Mouse (Mus musculus): ENCODE measurements at regions not wholly inside any gene's neighbourhood (a gene's known extent, or its start where the extent isn't known, plus 50 kb on each side); places are given as distances from the start of the nearest gene placed in this dataset.
"Not testable (repeated sequence)": the region's sequence is repeated elsewhere in the genome, so short reads cannot be mapped to it uniquely, and the experiment has no call there.

DNA sequence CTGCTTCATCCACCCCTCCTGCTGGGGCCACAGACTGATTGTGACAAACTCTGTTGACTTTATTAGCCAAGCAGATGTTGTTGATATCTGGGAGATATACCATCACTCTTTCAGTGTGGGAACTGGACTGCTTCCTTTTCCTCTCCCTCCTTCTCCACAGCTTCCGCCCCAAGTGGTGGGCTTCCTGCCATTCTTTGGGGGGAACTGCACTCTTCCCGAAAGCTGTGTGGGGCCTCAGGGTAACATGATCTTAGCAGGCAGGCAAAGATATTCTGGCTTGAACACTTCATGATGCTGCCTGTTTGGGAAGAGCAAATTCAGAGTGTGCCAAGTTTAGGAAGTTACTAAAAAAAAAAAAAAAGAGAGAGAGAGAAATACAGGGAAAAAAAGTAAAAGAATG is 267.1 kb upstream of the Maf start:
- in situ Hi-C loops (cut with MboI; ENCODE audit: low sequenced_read_pairs in 2 of 2, unreplicated experiment in 2 of 2), result no loop called here
- no peak for DNase-seq (ENCODE audit: low read depth, low spot score)
- Histone ChIP-seq H3K27ac (ENCODE audit: insufficient read depth, low read depth, low read length, poor library complexity, severe bottlenecking) (no peak overlapping the region), H3K9me3 (ENCODE audit: control insufficient read depth, insufficient read depth, low read depth, low read length) (no peaks in the 10 kb centered on the region), H3K4me1 (ENCODE audit: control insufficient read depth in 2 of 2, insufficient read depth in 2 of 2, low read length in 2 of 2, poor library complexity in 1 of 2) (no peaks in the 10 kb centered on the region), H3K4me3 (ENCODE audit: insufficient read depth in 1 of 2, low read depth in 1 of 2, low read length in 2 of 2, poor library complexity in 1 of 2, severe bottlenecking in 1 of 2) (no peak overlapping the region), H3K9ac (ENCODE audit: insufficient read depth, low read depth, low read length, poor library complexity, severe bottlenecking) (no peak overlapping the region), H3K36me3 (ENCODE audit: control insufficient read depth, insufficient read depth, low read length, poor library complexity, severe bottlenecking) (no peaks in the 10 kb centered on the region)
- TF ChIP-seq ZC3H11A (IDR thresholded peaks at IDR 0.05; ENCODE audit: borderline replicate concordance, low read depth, low read length), result no peak
- no peak for TF ChIP-seq MAFK (IDR thresholded peaks at IDR 0.05; ENCODE audit: insufficient read depth, low read depth, low read length)
- no peak for TF ChIP-seq HCFC1 (IDR thresholded peaks at IDR 0.05; ENCODE audit: borderline replicate concordance, insufficient read depth, low read length)
- TF ChIP-seq ZNF384 (IDR thresholded peaks at IDR 0.05; ENCODE audit: low read depth, low read length), result no peak
- TF ChIP-seq CHD2 (IDR thresholded peaks at IDR 0.05; ENCODE audit: low read depth, low read length), result no peak

DNA sequence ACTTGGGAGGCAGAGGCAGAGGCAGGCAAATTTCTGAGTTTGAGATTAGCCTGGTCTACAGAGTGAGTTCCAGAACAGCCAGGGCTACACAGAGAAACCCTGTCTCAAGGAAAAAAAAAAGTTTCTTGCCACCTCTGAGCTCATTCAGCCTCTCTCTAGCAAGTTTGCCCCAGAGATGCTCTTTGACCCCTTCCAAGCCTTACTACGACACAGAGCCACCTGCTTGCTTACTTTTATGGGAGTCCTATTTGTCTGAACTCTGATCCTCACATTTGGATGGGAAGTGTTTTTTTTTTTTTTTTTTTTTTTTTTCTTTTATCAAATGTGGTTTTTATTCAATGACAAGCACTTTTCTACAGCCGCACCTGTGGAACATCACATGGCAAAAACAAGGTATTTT is 263.8 kb upstream of the Maf start:
- H3K27ac ChIP-seq (ENCODE audit: insufficient read depth, low read depth, low read length, poor library complexity, severe bottlenecking); H3K9me3 ChIP-seq (ENCODE audit: control insufficient read depth, insufficient read depth, low read depth, low read length); H3K36me3 ChIP-seq (ENCODE audit: control insufficient read depth, insufficient read depth, low read length, poor library complexity, severe bottlenecking); DNase-seq (ENCODE audit: low read depth, low spot score); H3K4me1 ChIP-seq (ENCODE audit: control insufficient read depth in 2 of 2, insufficient read depth in 2 of 2, low read length in 2 of 2, poor library complexity in 1 of 2); H3K4me3 ChIP-seq (ENCODE audit: insufficient read depth in 1 of 2, low read depth in 1 of 2, low read length in 2 of 2, poor library complexity in 1 of 2, severe bottlenecking in 1 of 2); H3K9ac ChIP-seq (ENCODE audit: insufficient read depth, low read depth, low read length, poor library complexity, severe bottlenecking); in situ Hi-C loops (cut with MboI; ENCODE audit: low sequenced_read_pairs in 2 of 2, unreplicated experiment in 2 of 2): not testable (repeated sequence)

DNA sequence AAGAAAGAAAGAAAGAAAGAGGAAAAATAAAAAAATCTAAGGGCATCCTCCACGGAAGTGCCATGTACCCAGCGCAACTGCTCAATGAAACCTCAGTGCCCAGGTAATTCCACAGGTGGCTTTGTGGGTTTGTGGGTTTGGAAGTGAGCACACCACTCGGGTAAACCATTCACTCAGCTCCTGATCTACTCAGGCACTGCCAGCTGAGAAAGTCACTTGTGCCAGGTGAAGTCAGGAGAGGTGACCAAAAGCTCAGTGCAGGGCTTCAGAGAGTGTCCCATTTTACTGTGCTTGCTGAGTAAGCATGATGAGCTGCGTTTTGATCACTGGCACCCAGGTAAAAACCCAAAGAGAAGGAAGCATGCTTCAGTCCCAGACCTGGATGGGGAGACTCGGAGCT is 260.5 kb upstream of the Maf start:
- Histone ChIP-seq H3K27ac (ENCODE audit: insufficient read depth, low read depth, low read length, poor library complexity, severe bottlenecking) (no peak overlapping the region), H3K36me3 (ENCODE audit: control insufficient read depth, insufficient read depth, low read length, poor library complexity, severe bottlenecking) (no peaks in the 10 kb centered on the region), H3K4me3 (ENCODE audit: insufficient read depth in 1 of 2, low read depth in 1 of 2, low read length in 2 of 2, poor library complexity in 1 of 2, severe bottlenecking in 1 of 2) (no peak overlapping the region), H3K9ac (ENCODE audit: insufficient read depth, low read depth, low read length, poor library complexity, severe bottlenecking) (no peak overlapping the region), H3K4me1 (ENCODE audit: control insufficient read depth in 2 of 2, insufficient read depth in 2 of 2, low read length in 2 of 2, poor library complexity in 1 of 2) (no peaks in the 10 kb centered on the region), H3K9me3 (ENCODE audit: control insufficient read depth, insufficient read depth, low read depth, low read length) (no peaks in the 10 kb centered on the region)
- in situ Hi-C loops (cut with MboI; ENCODE audit: low sequenced_read_pairs in 2 of 2, unreplicated experiment in 2 of 2), result no loop called here
- no peak for DNase-seq (ENCODE audit: low read depth, low spot score)
- TF ChIP-seq ZNF384 (IDR thresholded peaks at IDR 0.05; ENCODE audit: low read depth, low read length) (no peak), MAFK (IDR thresholded peaks at IDR 0.05; ENCODE audit: insufficient read depth, low read depth, low read length) (no peak), ZC3H11A (IDR thresholded peaks at IDR 0.05; ENCODE audit: borderline replicate concordance, low read depth, low read length) (no peak), HCFC1 (IDR thresholded peaks at IDR 0.05; ENCODE audit: borderline replicate concordance, insufficient read depth, low read length) (no peak), CHD2 (IDR thresholded peaks at IDR 0.05; ENCODE audit: low read depth, low read length) (no peak)

DNA sequence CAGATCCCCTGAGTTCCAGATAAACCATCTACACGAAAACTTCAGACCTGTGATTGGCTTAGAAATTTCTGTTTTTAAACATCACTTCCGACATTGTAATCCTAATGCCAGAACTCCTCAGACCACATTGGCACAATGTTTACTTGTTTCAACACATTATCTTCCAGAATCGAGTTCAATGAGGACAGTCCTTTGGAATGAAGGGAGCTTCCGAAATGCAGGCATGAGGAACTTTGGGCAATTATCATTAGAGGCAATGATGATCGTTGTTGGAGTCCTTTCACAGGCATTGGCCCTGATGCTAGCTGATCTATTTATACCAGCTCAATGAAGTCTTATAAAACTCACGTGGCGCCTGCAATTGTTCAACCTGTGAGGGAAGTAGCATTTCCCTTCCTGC is 258.4 kb upstream of the Maf start:
- in situ Hi-C loops (cut with MboI; ENCODE audit: low sequenced_read_pairs in 2 of 2, unreplicated experiment in 2 of 2), result no loop called here
- Histone ChIP-seq H3K4me1 (ENCODE audit: control insufficient read depth in 2 of 2, insufficient read depth in 2 of 2, low read length in 2 of 2, poor library complexity in 1 of 2) (no peaks in the 10 kb centered on the region), H3K9ac (ENCODE audit: insufficient read depth, low read depth, low read length, poor library complexity, severe bottlenecking) (no peak overlapping the region), H3K4me3 (ENCODE audit: insufficient read depth in 1 of 2, low read depth in 1 of 2, low read length in 2 of 2, poor library complexity in 1 of 2, severe bottlenecking in 1 of 2) (no peak overlapping the region), H3K27ac (ENCODE audit: insufficient read depth, low read depth, low read length, poor library complexity, severe bottlenecking) (no peak overlapping the region), H3K36me3 (ENCODE audit: control insufficient read depth, insufficient read depth, low read length, poor library complexity, severe bottlenecking) (no peaks in the 10 kb centered on the region), H3K9me3 (ENCODE audit: control insufficient read depth, insufficient read depth, low read depth, low read length) (no peaks in the 10 kb centered on the region)
- DNase-seq (ENCODE audit: low read depth, low spot score), result no peak
- TF ChIP-seq HCFC1 (IDR thresholded peaks at IDR 0.05; ENCODE audit: borderline replicate concordance, insufficient read depth, low read length) (no peak), ZC3H11A (IDR thresholded peaks at IDR 0.05; ENCODE audit: borderline replicate concordance, low read depth, low read length) (no peak), MAFK (IDR thresholded peaks at IDR 0.05; ENCODE audit: insufficient read depth, low read depth, low read length) (no peak), ZNF384 (IDR thresholded peaks at IDR 0.05; ENCODE audit: low read depth, low read length) (no peak), CHD2 (IDR thresholded peaks at IDR 0.05; ENCODE audit: low read depth, low read length) (no peak)

DNA sequence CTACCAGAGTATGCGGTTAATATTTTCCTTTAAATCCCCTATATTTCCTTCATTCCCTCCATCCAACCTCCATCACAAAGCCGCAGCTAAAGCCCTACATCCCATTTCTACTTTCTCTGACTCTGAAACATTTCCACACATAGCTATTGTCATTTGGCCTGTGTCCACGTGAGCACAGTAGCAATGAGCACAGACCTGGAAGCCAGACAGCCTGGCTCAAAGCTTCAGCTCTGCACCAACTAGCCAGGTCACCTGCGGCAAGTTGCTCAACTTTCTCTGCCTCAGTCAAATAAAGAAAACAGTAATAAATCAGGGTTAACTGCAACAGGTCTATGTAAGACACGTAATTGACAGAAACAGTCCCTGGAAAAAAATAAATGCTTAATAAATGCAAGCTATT is 247.8 kb upstream of the Maf start:
- Histone ChIP-seq H3K4me3 (ENCODE audit: insufficient read depth in 1 of 2, low read depth in 1 of 2, low read length in 2 of 2, poor library complexity in 1 of 2, severe bottlenecking in 1 of 2) (no peak overlapping the region), H3K9ac (ENCODE audit: insufficient read depth, low read depth, low read length, poor library complexity, severe bottlenecking) (no peak overlapping the region), H3K9me3 (ENCODE audit: control insufficient read depth, insufficient read depth, low read depth, low read length) (no peaks in the 10 kb centered on the region), H3K36me3 (ENCODE audit: control insufficient read depth, insufficient read depth, low read length, poor library complexity, severe bottlenecking) (no peaks in the 10 kb centered on the region), H3K4me1 (ENCODE audit: control insufficient read depth in 2 of 2, insufficient read depth in 2 of 2, low read length in 2 of 2, poor library complexity in 1 of 2) (no peaks in the 10 kb centered on the region), H3K27ac (ENCODE audit: insufficient read depth, low read depth, low read length, poor library complexity, severe bottlenecking) (no peak overlapping the region)
- no peak for DNase-seq (ENCODE audit: low read depth, low spot score)
- TF ChIP-seq ZNF384 (IDR thresholded peaks at IDR 0.05; ENCODE audit: low read depth, low read length) (no peak), CHD2 (IDR thresholded peaks at IDR 0.05; ENCODE audit: low read depth, low read length) (no peak), HCFC1 (IDR thresholded peaks at IDR 0.05; ENCODE audit: borderline replicate concordance, insufficient read depth, low read length) (no peak), MAFK (IDR thresholded peaks at IDR 0.05; ENCODE audit: insufficient read depth, low read depth, low read length) (no peak), ZC3H11A (IDR thresholded peaks at IDR 0.05; ENCODE audit: borderline replicate concordance, low read depth, low read length) (no peak)
- in situ Hi-C loops (cut with MboI; ENCODE audit: low sequenced_read_pairs in 2 of 2, unreplicated experiment in 2 of 2), result no loop called here

All from ES-E14 (cell line).